Mouse (Mus musculus) liver, adult 2 months (tissue): ENCODE measurements around the gene Hsd17b14.

Experiments used
- CTCF ChIP-seq: fragments of 200-500 bp; IDR thresholded peaks from 2 replicates; pipeline ENCODE4 v1.5.1; 2011; ENCODE audit warnings: low read depth, low read length, control low read depth
- POLR2A ChIP-seq: fragments of 200-500 bp; IDR thresholded peaks from 2 replicates; pipeline ENCODE4 v1.6.1; 2011; ENCODE audit warnings: low read length, control low read depth; ENCODE audit not compliant: insufficient read depth; ENCODE audit errors: extremely low read depth

DNA sequence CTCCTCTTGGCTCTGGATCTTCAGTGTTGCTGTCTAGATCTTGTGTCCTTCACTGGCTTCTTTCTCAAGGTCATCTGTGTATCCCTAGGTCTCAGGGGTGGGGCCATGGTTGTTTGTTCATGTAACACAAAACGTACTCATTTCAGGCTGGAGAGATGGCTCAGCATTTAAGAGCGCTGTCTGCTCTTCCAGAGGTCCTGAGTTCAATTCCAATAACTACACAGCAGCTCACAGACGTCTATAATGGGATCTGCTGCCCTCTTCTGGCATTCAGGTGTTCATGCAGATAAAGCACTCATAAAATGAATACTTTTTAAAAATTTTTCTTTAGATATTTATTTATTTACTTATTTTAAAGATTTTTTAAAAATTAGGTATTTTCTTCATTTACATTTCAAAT, 36.2 kb downstream of the Hsd17b14 start:
- no peak for TF ChIP-seq CTCF
- no peak for TF ChIP-seq POLR2A
